Mouse (Mus musculus) cerebellum, adult 11-12 months (tissue): ENCODE data around the gene Rfx7.
A peak's percentile ranks its signal among the peaks of the same experiment; 100 is the strongest.
"Not testable (repeated sequence)": the region's sequence is repeated elsewhere in the genome, so short reads cannot be mapped to it uniquely, and the experiment has no call there.

Experiments used
- DNase-seq: peaks from one replicate; pipeline ENCODE4 v3.0.0; 2022

Gene Rfx7

DNA sequence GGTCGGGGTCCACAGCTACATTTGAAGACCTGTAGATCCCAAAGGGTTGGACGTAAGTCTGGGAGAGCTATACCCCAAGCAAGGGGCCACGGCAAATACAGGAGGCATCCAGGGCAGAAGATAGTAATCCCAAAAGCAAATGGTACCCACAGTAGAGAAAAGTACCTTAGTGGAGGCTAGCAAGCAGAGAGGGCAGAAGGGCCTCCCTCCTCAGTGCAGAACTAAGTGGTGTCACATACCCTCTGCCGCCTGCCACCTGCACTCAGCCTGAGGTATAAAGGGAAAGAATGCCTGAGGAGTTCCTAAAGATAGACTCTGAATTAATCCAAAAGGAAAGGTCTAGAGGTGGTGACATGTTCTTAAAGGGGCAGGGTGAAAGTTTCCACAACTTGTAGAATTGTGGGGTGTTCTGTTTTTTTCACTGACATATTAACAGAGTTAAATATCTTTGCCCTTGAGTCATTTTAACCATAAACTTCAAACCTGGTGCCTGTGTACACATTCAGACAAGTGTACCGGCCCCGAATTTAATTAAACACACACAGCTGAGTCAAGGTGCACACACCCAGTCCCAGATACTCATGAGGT is 109.1 kb downstream of the Rfx7 start:
- DNase-seq, result no peak

GRCm38 (mm10) chr9:72642756-72643447 is 110.9 kb downstream of the Rfx7 start:
- DNase-seq, result not testable (repeated sequence)

DNA sequence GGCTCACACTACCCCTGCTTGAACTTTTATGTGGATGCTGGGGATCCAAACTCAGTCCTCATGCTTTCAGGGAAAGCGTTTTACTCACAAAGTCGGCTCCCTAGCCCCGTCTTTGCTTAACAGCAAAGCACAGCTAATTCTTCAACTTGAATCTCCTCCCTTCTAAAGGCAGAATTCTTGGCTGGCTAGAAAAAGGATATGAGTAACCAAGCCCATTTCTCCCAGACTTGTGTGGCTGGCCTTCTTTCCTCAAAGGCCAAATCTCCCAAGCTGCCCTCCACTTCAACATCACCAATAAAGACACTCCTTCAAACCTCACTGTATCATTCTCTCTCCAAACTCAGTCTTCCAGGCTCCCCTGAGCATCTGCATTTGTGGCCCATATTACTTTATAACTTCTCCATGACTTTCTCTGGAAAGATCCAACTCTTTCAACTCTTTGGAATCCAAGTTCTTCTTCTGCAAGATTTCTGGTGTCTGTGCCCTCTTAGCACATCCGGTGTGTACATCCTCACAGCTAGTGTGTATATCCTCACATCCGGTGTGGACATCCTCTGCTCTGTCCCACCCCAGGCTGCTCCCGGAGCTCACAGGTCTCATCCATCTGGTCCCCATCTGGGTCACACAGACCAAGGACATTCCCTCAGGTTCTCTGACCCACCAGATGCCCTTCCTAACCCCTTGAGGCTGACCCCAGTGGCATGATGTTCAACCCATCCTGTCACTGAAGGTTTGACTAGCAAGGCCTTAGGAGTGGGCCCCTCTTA is 111.8 kb downstream of the Rfx7 start:
- no peak for DNase-seq

GRCm38 (mm10) chr9:72644418-72645110 is 112.5 kb downstream of the Rfx7 start:
- no peak for DNase-seq

GRCm38 (mm10) chr9:72649781-72650180 is 117.7 kb downstream of the Rfx7 start:
- no peak for DNase-seq

GRCm38 (mm10) chr9:72652961-72653360 is 120.9 kb downstream of the Rfx7 start:
- no peak for DNase-seq

DNA sequence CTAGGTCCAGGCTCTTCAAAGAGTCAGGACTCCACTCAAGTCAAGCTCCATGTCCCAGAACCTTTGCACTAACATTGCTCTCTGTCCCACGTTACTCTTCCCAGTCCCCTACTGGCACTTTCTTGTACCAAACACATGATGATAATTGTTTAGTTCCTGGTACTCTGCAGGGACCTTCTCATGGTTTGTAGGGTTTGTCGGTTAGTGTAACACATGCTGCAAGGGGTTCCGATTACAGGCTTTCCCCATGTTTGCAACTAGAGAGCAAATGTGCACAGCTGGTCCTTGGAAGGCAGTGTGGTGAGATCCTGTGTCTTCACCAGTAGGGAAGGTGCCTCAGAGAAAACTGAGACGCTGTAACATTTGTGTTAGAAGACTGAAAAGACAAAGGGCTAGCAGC is 121.5 kb downstream of the Rfx7 start:
- DNase-seq, result no peak

DNA sequence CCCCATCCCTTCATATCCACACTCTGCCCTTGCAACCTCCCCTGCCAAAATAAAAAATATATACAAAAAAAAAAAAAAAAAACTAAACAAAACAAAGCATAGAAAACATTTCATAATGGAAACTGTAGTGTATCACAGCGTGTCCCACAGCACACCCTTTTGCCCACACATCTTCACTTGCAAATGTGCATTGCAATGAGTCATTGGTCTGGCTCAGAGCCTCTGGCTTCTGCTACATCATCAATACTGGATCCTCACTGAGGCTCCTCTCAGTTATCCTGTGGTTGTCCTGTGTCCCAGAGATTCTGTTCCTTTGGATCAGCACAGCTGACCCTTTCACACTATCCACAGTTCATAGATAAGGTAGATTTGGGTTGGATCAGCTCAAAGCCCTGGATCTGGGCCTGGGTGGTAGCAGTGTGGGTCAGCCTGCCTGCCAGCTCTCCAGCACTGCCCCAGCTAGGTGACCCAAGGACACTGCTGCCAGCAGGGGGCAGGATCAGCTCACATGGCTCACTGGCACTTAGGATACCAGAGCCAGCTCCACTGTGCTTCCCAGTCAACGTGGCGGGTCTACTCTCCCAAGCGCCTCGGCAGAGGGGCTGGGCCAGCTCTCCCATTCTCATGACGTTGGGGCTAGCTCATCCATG is 122.7 kb downstream of the Rfx7 start:
- DNase-seq, result no peak

- DNase-seq, result no peak
Measured at GRCm38 (mm10) chr9:72655602-72656001, 123.6 kb downstream of the Rfx7 start.

GRCm38 (mm10) chr9:72656491-72656890 is 124.5 kb downstream of the Rfx7 start:
- DNase-seq, result no peak

DNA sequence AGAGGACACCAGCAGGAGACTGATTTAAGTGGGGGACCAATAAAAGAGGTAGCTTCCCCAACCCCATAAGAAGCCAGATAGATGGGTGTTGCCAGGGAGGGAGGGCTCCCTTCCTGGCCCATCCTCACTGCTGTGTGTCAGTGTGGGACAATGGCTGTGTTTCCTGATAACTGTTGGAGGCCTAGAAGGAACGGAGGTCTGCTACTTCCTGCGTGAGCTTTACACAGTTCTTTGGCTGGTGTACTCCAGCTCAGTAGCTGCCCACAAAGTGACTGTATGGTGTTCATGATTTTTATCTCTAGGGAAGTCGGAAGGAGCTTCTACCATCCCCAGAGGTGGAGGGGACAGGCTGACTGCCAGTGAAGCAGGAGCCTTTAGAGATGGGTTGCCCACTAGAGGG is 124.9 kb downstream of the Rfx7 start:
- DNase-seq, result no peak

DNA sequence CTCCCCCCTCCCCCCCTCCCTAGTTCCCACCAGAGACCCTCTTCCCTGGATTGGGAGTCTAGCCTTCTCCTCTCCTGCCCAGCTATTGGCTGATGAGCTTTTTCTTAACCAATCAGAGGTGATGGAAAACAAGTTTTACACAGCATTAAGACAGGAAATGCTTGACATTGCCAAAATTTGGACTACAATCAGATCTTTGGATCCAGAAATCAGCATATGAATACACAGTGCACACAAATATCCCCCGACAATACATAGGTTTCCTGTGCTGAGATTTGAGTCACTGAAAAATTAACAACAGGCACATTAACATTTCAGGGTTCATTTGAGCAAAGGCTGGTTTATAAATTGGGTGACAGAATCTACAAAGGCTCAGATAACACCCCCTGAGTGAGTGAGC is 125.7 kb downstream of the Rfx7 start:
- no peak for DNase-seq

- no peak for DNase-seq
Measured at GRCm38 (mm10) chr9:72660139-72660538, 128.1 kb downstream of the Rfx7 start.

GRCm38 (mm10) chr9:72660911-72661310 is 128.9 kb downstream of the Rfx7 start:
- no peak for DNase-seq

DNA sequence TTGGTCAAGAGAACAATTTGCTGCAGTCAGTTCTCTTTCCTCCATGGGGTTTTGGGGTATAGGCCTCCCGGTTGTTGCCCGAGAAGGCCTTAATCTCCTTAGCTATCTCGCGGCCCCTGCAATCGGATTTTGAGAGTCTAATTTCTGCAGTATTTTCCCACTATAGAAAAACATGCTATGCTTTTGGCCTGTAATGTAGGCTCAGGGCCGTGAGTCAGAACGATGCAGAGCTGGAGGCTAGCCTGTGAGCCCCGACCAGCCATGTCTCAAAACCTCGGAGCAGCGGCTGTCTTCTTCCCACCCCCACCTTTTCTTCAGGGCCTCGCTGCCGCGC is 129.5 kb downstream of the Rfx7 start:
- no peak for DNase-seq

GRCm38 (mm10) chr9:72661895-72662661 is 130.0 kb downstream of the Rfx7 start, which contains the start of gene Nedd4:
TSS of gene Nedd4 (plus strand) at chr9:72662346.
- DNase-seq, result peak; percentile 94

- DNase-seq, result peak; percentile 80
Measured at GRCm38 (mm10) chr9:72662691-72663533, 130.9 kb downstream of the Rfx7 start.

DNA sequence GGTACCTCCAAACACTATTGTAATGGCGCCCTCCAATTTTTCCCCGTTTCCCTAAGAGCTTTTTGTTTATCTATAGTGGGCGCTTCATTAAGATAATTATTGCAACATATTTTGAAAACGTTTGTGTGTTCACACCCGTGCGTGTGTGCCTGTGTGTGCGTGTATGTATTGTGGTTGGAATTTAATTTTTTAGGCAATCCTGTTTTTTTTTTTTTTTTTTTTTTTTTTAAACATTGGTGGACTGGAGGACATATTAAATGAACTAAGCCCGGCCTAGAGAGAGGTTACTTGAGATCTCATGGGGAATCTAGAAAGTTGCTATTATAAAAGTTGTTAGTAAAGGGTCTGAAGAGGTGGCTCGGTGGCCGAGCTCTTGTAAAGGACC is 131.5 kb downstream of the Rfx7 start:
- DNase-seq, result no peak

- DNase-seq, result no peak
Measured at GRCm38 (mm10) chr9:72664409-72665351, 132.6 kb downstream of the Rfx7 start.

GRCm38 (mm10) chr9:72665517-72665916 is 133.5 kb downstream of the Rfx7 start:
- no peak for DNase-seq
